Mouse (Mus musculus): ENCODE measurements around the gene Pagr1a. TPM values are rescaled to one million over a fixed set of nuclear protein-coding genes. Genes with fewer than 3 reads are reported as not detected.
A peak's percentile ranks its signal among the peaks of the same experiment; 100 is the strongest.

Pagr1a gene
- polyA plus RNA-seq, 1 experiment, result 8.1 TPM

DNA sequence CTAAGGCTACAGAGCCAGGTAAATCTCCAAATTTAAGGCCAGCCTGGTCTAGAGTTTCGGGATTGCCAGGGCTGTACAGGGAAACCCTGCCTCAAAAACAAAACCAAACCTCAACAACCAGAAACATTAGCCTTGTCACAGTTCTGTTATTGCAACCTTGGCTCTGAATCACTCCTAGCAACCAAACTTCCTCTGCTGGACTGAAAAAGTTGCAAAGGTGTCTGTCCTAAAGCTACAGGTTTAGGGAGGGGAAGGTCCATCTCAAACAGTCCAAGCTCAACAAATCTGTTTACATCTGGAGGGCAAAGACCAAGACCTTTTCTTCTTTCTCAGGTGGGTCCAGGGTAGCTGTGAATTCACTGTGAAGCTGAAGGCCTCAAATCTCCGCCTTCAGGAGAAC, 6.1 kb downstream of the Pagr1a start:
- H3K79me2 ChIP-seq (ENCODE audit: control insufficient read depth, insufficient read depth), result peaks cover 44% of the 10 kb centered on the region
- H3K4me3 ChIP-seq, result no peak overlapping the region
- H3K36me3 ChIP-seq (ENCODE audit: control insufficient read depth, insufficient read depth), result no peaks in the 10 kb centered on the region
- TF ChIP-seq TCF12 (IDR thresholded peaks at IDR 0.05; ENCODE audit: insufficient read depth, poor library complexity, severe bottlenecking) (no peak), MAX (IDR thresholded peaks at IDR 0.05; ENCODE audit: low read depth) (no peak), TCF3 (IDR thresholded peaks at IDR 0.05; ENCODE audit: insufficient read length, low read depth) (no peak), E2F4 (IDR thresholded peaks at IDR 0.05; ENCODE audit: insufficient read depth) (no peak), CEBPB (IDR thresholded peaks at IDR 0.05; ENCODE audit: insufficient read depth, poor library complexity, severe bottlenecking) (no peak), MYOD1 (IDR thresholded peaks at IDR 0.05; ENCODE audit: control insufficient read depth in 1 of 3, insufficient read length in 2 of 3, low read depth in 2 of 3) (no peak), REST (IDR thresholded peaks at IDR 0.05; ENCODE audit: insufficient read depth, insufficient read length) (no peak), POLR2A (IDR thresholded peaks at IDR 0.05; ENCODE audit: insufficient read length, low read depth) (no peak), POLR2AphosphoS2 (IDR thresholded peaks at IDR 0.05; ENCODE audit: insufficient read length, low read depth) (no peak), USF1 (IDR thresholded peaks at IDR 0.05; ENCODE audit: low read depth) (no peak), MYOG (IDR thresholded peaks at IDR 0.05; ENCODE audit: control insufficient read depth in 1 of 3, insufficient read depth in 1 of 3, insufficient read length in 2 of 3, low read depth in 2 of 3) (no peak), SRF (IDR thresholded peaks at IDR 0.05; ENCODE audit: control insufficient read depth, insufficient read length, low read depth) (no peak)
- H3K4me2 ChIP-seq (ENCODE audit: low read depth), result no peak overlapping the region
- H3K27me3 ChIP-seq (ENCODE audit: control insufficient read depth, insufficient read depth, insufficient read length), result no peaks in the 10 kb centered on the region
- no peak overlapping the region for H3ac ChIP-seq (ENCODE audit: control insufficient read depth, insufficient read length)

DNA sequence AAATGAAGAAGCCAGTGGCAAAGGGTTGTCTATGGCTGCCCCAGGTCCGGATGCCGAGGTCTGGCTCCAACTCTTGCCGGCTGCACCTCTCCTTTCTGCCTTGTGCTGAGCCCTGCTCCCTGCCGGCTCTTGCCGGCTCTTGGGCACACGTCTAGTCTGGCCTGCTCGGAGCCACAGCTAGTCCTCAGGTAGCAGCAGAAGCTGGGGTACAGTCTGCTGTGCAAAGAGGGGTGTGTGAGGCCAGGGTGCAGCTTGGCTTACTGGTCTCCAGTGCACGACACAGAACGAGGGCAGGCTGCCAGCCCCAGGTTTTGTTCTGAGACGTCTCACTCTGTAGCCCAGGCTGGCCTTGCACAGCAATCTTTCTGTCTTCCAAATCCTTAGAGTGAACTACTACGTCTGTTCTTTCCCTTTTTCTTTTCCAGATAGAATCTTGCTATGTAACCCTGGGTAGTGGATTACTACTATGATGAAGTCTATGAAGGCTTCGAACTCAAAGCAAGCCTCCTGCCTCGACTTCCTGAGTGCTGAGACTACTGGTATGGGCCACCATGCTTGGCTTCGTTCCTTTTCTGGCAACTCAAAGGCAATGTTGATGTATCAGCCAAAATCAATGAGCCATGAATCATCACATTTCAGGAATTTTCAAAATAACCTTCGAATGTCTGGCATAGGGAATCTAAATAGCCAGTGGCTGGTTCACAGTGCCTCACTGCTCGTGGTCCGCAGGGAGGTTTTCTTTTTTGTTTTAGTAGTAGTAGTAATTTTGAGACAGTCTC, 7.7 kb downstream of the Pagr1a start:
- no peaks in the 10 kb centered on the region for H3K27me3 ChIP-seq (ENCODE audit: control insufficient read depth, insufficient read depth, insufficient read length)
- peaks cover 35% of the 10 kb centered on the region for H3K79me2 ChIP-seq (ENCODE audit: control insufficient read depth, insufficient read depth)
- peak overlapping the region; percentile 20 for H3ac ChIP-seq (ENCODE audit: control insufficient read depth, insufficient read length)
- peak overlapping the region; percentile 69 for H3K4me2 ChIP-seq (ENCODE audit: low read depth)
- H3K36me3 ChIP-seq (ENCODE audit: control insufficient read depth, insufficient read depth), result no peaks in the 10 kb centered on the region
- H3K4me3 ChIP-seq, result no peak overlapping the region
- TF ChIP-seq E2F4 (IDR thresholded peaks at IDR 0.05; ENCODE audit: insufficient read depth), result no peak
- no peak for TF ChIP-seq CEBPB (IDR thresholded peaks at IDR 0.05; ENCODE audit: insufficient read depth, poor library complexity, severe bottlenecking)
- peak; percentile 6 for TF ChIP-seq POLR2AphosphoS2 (IDR thresholded peaks at IDR 0.05; ENCODE audit: insufficient read length, low read depth)
- no peak for TF ChIP-seq REST (IDR thresholded peaks at IDR 0.05; ENCODE audit: insufficient read depth, insufficient read length)
- TF ChIP-seq SRF (IDR thresholded peaks at IDR 0.05; ENCODE audit: control insufficient read depth, insufficient read length, low read depth), result no peak
- TF ChIP-seq TCF3 (IDR thresholded peaks at IDR 0.05; ENCODE audit: insufficient read length, low read depth), result no peak
- TF ChIP-seq USF1 (IDR thresholded peaks at IDR 0.05; ENCODE audit: low read depth), result no peak
- peak; percentile 4 for TF ChIP-seq POLR2A (IDR thresholded peaks at IDR 0.05; ENCODE audit: insufficient read length, low read depth)
- no peak for TF ChIP-seq TCF12 (IDR thresholded peaks at IDR 0.05; ENCODE audit: insufficient read depth, poor library complexity, severe bottlenecking)
- TF ChIP-seq MAX (IDR thresholded peaks at IDR 0.05; ENCODE audit: low read depth), result no peak
- no peak for TF ChIP-seq MYOD1 (IDR thresholded peaks at IDR 0.05; ENCODE audit: control insufficient read depth in 1 of 3, insufficient read length in 2 of 3, low read depth in 2 of 3)
- TF ChIP-seq MYOG (IDR thresholded peaks at IDR 0.05; ENCODE audit: control insufficient read depth in 1 of 3, insufficient read depth in 1 of 3, insufficient read length in 2 of 3, low read depth in 2 of 3), result no peak

DNA sequence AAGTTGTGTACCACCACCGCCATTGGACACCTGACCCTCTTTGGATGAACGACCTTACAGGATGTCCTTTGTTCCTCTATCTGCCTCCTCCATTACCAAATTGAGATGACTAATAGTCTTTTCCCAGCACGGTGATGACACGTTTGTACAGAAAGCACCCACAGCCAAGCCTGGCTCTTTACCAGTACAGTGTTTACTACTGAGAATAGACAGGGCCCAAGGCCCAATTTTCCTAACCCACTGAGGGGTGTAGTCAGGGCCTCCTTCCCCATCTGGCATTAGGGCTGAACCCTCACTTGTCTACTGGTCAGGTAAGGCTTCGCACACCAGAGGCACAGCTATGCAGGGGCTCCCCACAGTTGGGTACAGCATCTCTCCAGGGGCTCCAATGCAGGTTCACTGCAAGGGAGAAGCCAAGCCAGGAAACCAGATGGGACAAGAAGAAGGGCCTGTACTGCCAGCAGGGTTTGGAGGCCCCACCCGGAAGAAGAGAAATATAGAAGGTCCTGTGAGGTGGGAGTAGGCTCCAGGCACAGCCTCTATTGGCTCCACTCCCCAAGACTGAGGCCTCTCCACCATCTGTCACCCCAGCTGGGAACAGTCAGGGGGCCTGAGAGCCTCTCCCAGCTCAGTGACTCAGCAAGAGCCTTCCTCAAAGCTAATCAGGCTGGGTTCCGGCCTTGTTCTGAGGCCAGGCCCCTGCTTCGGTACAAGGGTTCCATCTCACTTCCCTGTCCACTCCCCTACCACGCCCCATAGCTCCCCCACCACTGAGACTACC, 8.7 kb downstream of the Pagr1a start:
- Histone ChIP-seq H3K79me2 (ENCODE audit: control insufficient read depth, insufficient read depth) (peaks cover 25% of the 10 kb centered on the region), H3K4me3 (no peak overlapping the region), H3K27me3 (ENCODE audit: control insufficient read depth, insufficient read depth, insufficient read length) (no peaks in the 10 kb centered on the region), H3K4me2 (ENCODE audit: low read depth) (peak overlapping the region; percentile 69), H3ac (ENCODE audit: control insufficient read depth, insufficient read length) (peak overlapping the region; percentile 20), H3K36me3 (ENCODE audit: control insufficient read depth, insufficient read depth) (no peaks in the 10 kb centered on the region)
- TF ChIP-seq MYOG (IDR thresholded peaks at IDR 0.05; ENCODE audit: control insufficient read depth in 1 of 3, insufficient read depth in 1 of 3, insufficient read length in 2 of 3, low read depth in 2 of 3) (peak in 2 of 3 experiments; percentile 71 to 83), MYOD1 (IDR thresholded peaks at IDR 0.05; ENCODE audit: control insufficient read depth in 1 of 3, insufficient read length in 2 of 3, low read depth in 2 of 3) (peak; percentile 3 to 78 (median 49)), USF1 (IDR thresholded peaks at IDR 0.05; ENCODE audit: low read depth) (no peak), MAX (IDR thresholded peaks at IDR 0.05; ENCODE audit: low read depth) (no peak), POLR2AphosphoS2 (IDR thresholded peaks at IDR 0.05; ENCODE audit: insufficient read length, low read depth) (peak; percentile 23), POLR2A (IDR thresholded peaks at IDR 0.05; ENCODE audit: insufficient read length, low read depth) (peak; percentile 31), TCF12 (IDR thresholded peaks at IDR 0.05; ENCODE audit: insufficient read depth, poor library complexity, severe bottlenecking) (peak; percentile 41)

GRCm38 (mm10) chr7:127007313-127008024, 9.7 kb downstream of the Pagr1a start:
- Histone ChIP-seq H3K4me2 (ENCODE audit: low read depth) (no peak overlapping the region), H3ac (ENCODE audit: control insufficient read depth, insufficient read length) (no peak overlapping the region), H3K4me3 (no peak overlapping the region), H3K79me2 (ENCODE audit: control insufficient read depth, insufficient read depth) (peaks cover 17% of the 10 kb centered on the region), H3K36me3 (ENCODE audit: control insufficient read depth, insufficient read depth) (no peaks in the 10 kb centered on the region), H3K27me3 (ENCODE audit: control insufficient read depth, insufficient read depth, insufficient read length) (no peaks in the 10 kb centered on the region)
- TF ChIP-seq MYOD1 (IDR thresholded peaks at IDR 0.05; ENCODE audit: control insufficient read depth in 1 of 3, insufficient read length in 2 of 3, low read depth in 2 of 3) (no peak), MAX (IDR thresholded peaks at IDR 0.05; ENCODE audit: low read depth) (no peak), CEBPB (IDR thresholded peaks at IDR 0.05; ENCODE audit: insufficient read depth, poor library complexity, severe bottlenecking) (no peak)

All from myocyte (in vitro differentiated cells).